Mouse (Mus musculus) ES-E14 (cell line): Measurements from ENCODE around the gene Zfp385c.

Experiments used
- CHD2 ChIP-seq: IDR thresholded peaks from 2 replicates; pipeline ENCODE4 v1.6.1; 2014; ENCODE audit warnings: mild to moderate bottlenecking, low read depth, low read length, inconsistent platforms
- HCFC1 ChIP-seq: IDR thresholded peaks from 2 replicates; pipeline ENCODE4 v1.6.1; 2012; ENCODE audit warnings: low read length, inconsistent platforms, borderline replicate concordance; ENCODE audit not compliant: insufficient read depth
- ZC3H11A ChIP-seq: IDR thresholded peaks from 2 replicates; pipeline ENCODE4 v1.6.1; 2012; ENCODE audit warnings: low read depth, mild to moderate bottlenecking, inconsistent platforms, low read length, borderline replicate concordance

- TF ChIP-seq ZC3H11A: no peak
- TF ChIP-seq HCFC1: no peak
- no peak for TF ChIP-seq CHD2
Measured at GRCm38 (mm10) chr11:100585148-100585547, 107.1 kb downstream of the Zfp385c start.
